Mouse (Mus musculus): Measurements from ENCODE around the gene Gm11634.
"Not testable (repeated sequence)": the region's sequence is repeated elsewhere in the genome, so short reads cannot be mapped to it uniquely, and the experiment has no call there.

DNA sequence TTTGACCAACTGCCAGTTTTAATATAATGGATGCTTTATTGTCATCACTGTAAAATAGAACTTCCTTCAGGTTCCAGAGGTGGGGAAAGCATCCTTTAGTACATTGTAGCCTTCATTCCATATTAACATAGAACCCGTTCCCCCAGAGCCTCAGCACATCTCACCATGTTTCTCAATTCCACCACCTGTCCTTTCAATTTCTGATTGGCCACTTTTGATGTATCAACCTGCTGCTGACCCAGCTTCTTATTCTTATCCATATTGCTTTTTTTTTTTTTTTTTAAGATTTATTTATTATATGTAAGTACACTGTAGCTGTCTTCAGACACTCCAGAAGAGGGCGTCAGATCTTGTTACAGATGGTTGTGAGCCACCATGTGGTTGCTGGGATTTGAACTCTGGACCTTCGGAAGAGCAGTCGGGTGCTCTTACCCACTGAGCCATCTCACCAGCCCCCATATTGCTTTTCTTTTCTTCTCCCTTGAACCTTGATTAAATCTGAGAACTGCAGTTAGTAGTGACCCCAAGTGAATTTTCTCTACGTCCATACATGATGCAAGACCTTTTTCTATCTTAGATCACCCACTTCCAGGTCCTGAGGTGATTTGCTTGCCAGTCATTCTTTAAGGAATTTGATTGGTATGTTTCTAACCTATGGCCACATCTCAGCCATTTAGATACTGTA, 29.8 kb upstream of the Gm11634 start:
- not testable (repeated sequence) for TF ChIP-seq CTCF, EP300 (IDR thresholded peaks at IDR 0.05)

Data from lung, postnatal 0 days (tissue).